Mouse (Mus musculus) heart, embryonic 14.5 days (tissue): ENCODE measurements around the gene H60c. TPM values are rescaled to one million over a fixed set of nuclear protein-coding genes. Genes with fewer than 3 reads are reported as not detected.

Experiments used
- polyA plus RNA-seq: library from polyadenylated mRNA; unstranded; fragments of >200 nt; fragmentation: Nextera tagmentation; extraction: Ambion mirVana; gene quantifications from 2 replicates; pipeline ENCODE4 v1.2.1, GENCODE M21; 2014

Gene H60c
- polyA plus RNA-seq, 1 experiment from 2014 or later, result not detected

Other genes starting within 250 kb of the H60c start
- gene Ppp1r14c, start 98.3 kb upstream of the H60c start, polyA plus RNA-seq, result 315 and 320 TPM in 2 replicates